Mouse (Mus musculus) liver, embryonic 14.5 days (tissue): ENCODE measurements at regions not wholly inside any gene's neighbourhood (a gene's known extent, or its start where the extent isn't known, plus 50 kb on each side); places are given as distances from the start of the nearest gene placed in this dataset.

ENCODE experiments used
- ATAC-seq: fragments of 200-750 bp; cut with Nextera tagmentation; 2 replicates; pipeline ENCODE4 v1.8.0; 2017; ENCODE audit warnings: moderate number of reproducible peaks, mild to moderate bottlenecking, moderate library complexity; ENCODE audit not compliant: insufficient read depth
- DNase-seq, 3 experiments: peaks; one replicate each; pipeline ENCODE4 v3.0.0-alpha.2; 2012 to 2013; ENCODE audit warnings: low read depth in 3 of 3, low spot score in 3 of 3
- H3K27ac ChIP-seq: fragments of 300-500 bp; sonication (generic); 2 replicates; pipeline ENCODE4 v1.5.1; 2014; ENCODE audit warnings: moderate library complexity, mild to moderate bottlenecking, control low read depth, inconsistent platforms
- H3K27me3 ChIP-seq: fragments of 300-500 bp; sonication (generic); 2 replicates; pipeline ENCODE4 v1.6.1; 2014; ENCODE audit warnings: mild to moderate bottlenecking, low read length, moderate library complexity; ENCODE audit not compliant: control insufficient read depth, insufficient read depth
- H3K36me3 ChIP-seq: fragments of 300-500 bp; sonication (generic); replicated peaks from 2 replicates; pipeline ENCODE4 v1.6.1; 2014; ENCODE audit warnings: low read depth; ENCODE audit not compliant: control insufficient read depth, insufficient read depth
- H3K4me1 ChIP-seq, 2 experiments: fragments of 200-500 bp in 1 of 2; fragments of 300-500 bp in 1 of 2; sonication (generic) in 1 of 2; replicated peaks; 2 replicates each; pipeline ENCODE4 v1.6.1; 2012 to 2014; ENCODE audit warnings: antibody characterized with exemption in 1 of 2, inconsistent platforms in 1 of 2, low read length in 1 of 2; ENCODE audit not compliant: control insufficient read depth in 2 of 2, insufficient read depth in 2 of 2
- H3K4me2 ChIP-seq: fragments of 300-500 bp; sonication (generic); 2 replicates; pipeline ENCODE4 v1.6.1; 2014; ENCODE audit warnings: low read depth, mild to moderate bottlenecking, control low read depth, moderate library complexity
- H3K4me3 ChIP-seq, 2 experiments: fragments of 200-500 bp in 1 of 2; fragments of 300-500 bp in 1 of 2; sonication (generic) in 1 of 2; 2 replicates each; pipeline ENCODE4 v1.5.1; 2012 to 2014; ENCODE audit warnings: low read depth in 2 of 2, low read length in 2 of 2, mild to moderate bottlenecking in 2 of 2, control low read depth in 1 of 2, inconsistent platforms in 1 of 2, moderate library complexity in 1 of 2; ENCODE audit not compliant: insufficient read depth in 1 of 2
- H3K9ac ChIP-seq: fragments of 300-500 bp; sonication (generic); replicated peaks from 2 replicates; pipeline ENCODE4 v1.6.1; 2014; ENCODE audit warnings: mild to moderate bottlenecking, control low read depth, moderate library complexity
- H3K9me3 ChIP-seq: fragments of 300-500 bp; sonication (generic); 2 replicates; pipeline ENCODE4 v1.6.1; 2016; ENCODE audit warnings: low read length, mixed read lengths; ENCODE audit not compliant: control insufficient read depth
- CTCF ChIP-seq: IDR thresholded peaks from 2 replicates; pipeline ENCODE4 v1.5.1; 2016; ENCODE audit warnings: antibody characterized with exemption, low read depth, control low read depth
- EP300 ChIP-seq: IDR thresholded peaks from 2 replicates; pipeline ENCODE4 v1.6.1; 2016; ENCODE audit warnings: antibody characterized with exemption, low read depth
- WGBS: fragments of 180-500 bp; shearing (Covaris S2); extraction: QIAGEN DNeasy Blood & Tissue Kit; methylation state at CpG from one replicate; pipeline ENCODE4 v1.1.7; 2014; ENCODE audit not compliant: insufficient replicate concordance; 5-methylcytosine and 5-hydroxymethylcytosine counted together

DNA sequence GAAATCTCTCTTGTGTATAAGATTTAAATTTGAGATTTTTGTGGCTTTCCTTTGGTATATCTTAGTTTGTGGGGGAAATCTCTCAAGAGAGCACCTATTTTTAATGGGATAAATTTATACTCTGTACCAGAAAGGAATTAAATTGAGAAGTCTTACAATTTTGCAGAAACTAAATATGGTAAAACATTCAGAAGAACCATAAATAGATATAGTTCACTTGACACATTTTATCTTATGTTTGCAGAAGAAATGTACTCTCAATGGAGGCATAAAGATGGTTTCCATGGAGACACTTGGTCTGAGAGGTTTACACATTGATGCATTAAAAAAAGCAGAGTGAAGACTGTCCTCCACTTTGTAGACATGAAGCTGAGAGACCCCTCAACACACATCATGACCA lies 86.9 kb downstream of the Ndufa10 start:
- ATAC-seq (no peak), DNase-seq (no peak)
- Histone ChIP-seq H3K9me3 (no peaks in the 10 kb centered on the region), H3K9ac (no peak overlapping the region), H3K36me3 (no peaks in the 10 kb centered on the region), H3K27ac (no peak overlapping the region), H3K27me3 (no peaks in the 10 kb centered on the region), H3K4me2 (no peak overlapping the region), H3K4me1 (no peaks in the 10 kb centered on the region), H3K4me3 (no peak overlapping the region)
- no peak for TF ChIP-seq CTCF

DNA sequence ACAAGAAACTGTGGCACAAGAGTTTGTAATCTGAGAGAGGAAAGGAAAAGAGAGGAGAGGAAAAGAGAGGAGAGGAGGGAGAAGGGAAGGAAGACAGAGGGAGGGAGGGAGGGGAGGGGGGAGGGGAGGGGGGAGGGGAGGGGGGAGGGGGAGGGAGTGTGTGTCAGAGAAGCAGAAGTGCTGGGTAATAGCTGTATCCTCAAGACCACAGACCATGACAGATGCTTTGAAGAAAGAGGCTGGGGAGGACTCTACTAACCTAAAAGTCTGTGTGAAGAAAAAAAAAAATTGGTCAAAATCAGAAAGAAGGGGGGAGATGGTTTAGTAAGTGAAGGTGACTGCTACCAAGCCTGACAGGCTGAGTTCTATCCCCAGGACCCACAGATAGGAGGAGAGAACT lies 88.7 kb downstream of the Ndufa10 start:
- Histone ChIP-seq H3K4me2 (no peak overlapping the region), H3K4me3 (no peak overlapping the region)
- ATAC-seq, result no peak

GRCm38 (mm10) chr1:92383749-92384148 lies 89.9 kb downstream of the Ndufa10 start:
- TF ChIP-seq EP300 (no peak), CTCF (no peak)
- Histone ChIP-seq H3K36me3 (no peaks in the 10 kb centered on the region), H3K4me2 (no peak overlapping the region), H3K27ac (no peak overlapping the region), H3K4me1 (no peaks in the 10 kb centered on the region), H3K9me3 (no peaks in the 10 kb centered on the region), H3K9ac (no peak overlapping the region), H3K4me3 (no peak overlapping the region), H3K27me3 (no peaks in the 10 kb centered on the region)
- ATAC-seq, result no peak
- DNase-seq, result no peak
- WGBS, result 38% methylated on average over 4 of the region's 4 CpGs

More for the DNA sequence above, 88.7 kb downstream of the Ndufa10 start:
- no peaks in the 10 kb centered on the region for H3K9me3 ChIP-seq
- TF ChIP-seq EP300, result no peak
- no peak for TF ChIP-seq CTCF
- no peaks in the 10 kb centered on the region for H3K4me1 ChIP-seq
- H3K9ac ChIP-seq, result no peak overlapping the region
- DNase-seq, result no peak
- no peaks in the 10 kb centered on the region for H3K36me3 ChIP-seq
- H3K27me3 ChIP-seq, result no peaks in the 10 kb centered on the region
- H3K27ac ChIP-seq, result no peak overlapping the region

DNA sequence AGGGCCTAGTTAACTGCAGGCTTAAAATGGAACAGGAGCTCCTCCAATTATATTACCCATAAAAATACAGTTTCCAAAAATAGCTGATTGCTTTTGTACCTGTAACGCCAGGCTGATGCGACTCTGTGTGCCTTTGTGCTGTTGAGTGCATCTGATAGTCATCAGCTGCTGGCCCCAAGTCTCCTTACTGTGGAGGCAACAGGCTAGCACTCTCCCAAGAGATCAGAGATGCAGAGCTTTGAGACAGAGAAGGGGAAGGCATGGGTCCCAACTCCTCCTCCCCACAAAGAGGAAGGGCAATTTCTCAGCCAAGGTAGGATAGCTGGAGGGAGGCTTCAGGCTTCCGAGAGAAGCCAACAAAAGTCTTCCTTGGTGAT lies 94.2 kb downstream of the Ndufa10 start:
- Histone ChIP-seq H3K4me1 (no peaks in the 10 kb centered on the region), H3K36me3 (no peaks in the 10 kb centered on the region), H3K27me3 (no peaks in the 10 kb centered on the region), H3K4me3 (no peak overlapping the region), H3K9me3 (no peaks in the 10 kb centered on the region), H3K9ac (no peak overlapping the region), H3K27ac (no peak overlapping the region), H3K4me2 (no peak overlapping the region)
- 49% methylated on average over 3 of the region's 3 CpGs for WGBS
- DNase-seq (no peak), ATAC-seq (no peak)
- TF ChIP-seq EP300 (no peak), CTCF (no peak)

DNA sequence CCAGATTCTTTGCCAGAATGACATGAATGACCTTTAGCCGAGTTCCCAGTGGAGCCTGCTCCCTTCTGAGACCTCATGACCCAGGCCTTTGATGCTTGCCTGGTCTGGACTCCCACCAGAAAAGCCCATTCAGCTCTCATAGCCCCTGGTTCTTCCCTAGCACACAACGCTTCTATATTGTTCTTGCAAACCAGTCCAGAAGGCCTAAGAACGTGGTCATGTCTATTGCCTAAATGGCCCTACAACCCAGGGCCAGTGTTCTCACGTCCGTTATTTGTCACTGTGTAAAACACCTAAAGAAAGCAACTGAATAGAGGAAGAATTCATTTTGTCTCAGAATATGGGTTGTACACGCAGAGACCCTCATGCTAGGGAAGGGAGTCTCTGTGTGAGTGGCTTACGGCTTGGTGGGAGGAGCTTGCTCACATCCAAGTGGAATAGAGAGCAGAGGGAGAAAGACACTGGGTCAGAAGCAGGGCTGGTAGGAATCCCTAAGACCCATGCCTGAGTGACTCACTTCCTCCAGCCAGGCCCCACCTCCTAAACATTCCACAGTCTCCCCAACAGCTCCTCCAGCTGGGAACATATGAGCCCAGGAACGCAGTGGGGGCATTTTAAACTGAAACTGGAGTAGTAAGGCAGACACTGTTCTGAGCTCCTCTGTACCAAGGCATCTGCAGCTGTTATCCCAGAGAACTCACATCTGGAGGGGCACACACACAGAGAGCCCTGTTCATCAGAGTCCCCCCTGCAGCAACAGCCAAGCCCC lies 94.7 kb downstream of the Ndufa10 start:
- Histone ChIP-seq H3K9me3 (no peaks in the 10 kb centered on the region), H3K9ac (no peak overlapping the region), H3K4me1 (no peaks in the 10 kb centered on the region), H3K36me3 (no peaks in the 10 kb centered on the region), H3K27me3 (no peaks in the 10 kb centered on the region), H3K4me3 (no peak overlapping the region), H3K27ac (no peak overlapping the region), H3K4me2 (no peak overlapping the region)
- TF ChIP-seq CTCF, result no peak
- TF ChIP-seq EP300, result no peak
- WGBS, result 50% methylated on average over 8 of the region's 8 CpGs
- no peak for ATAC-seq
- DNase-seq, result no peak
